8 mouse cellular contexts compared by ENCODE assay signal in genomic region chr17:22818199-22818595, GRCm38 (mm10). TPM values are rescaled to one million over a fixed set of nuclear protein-coding genes. Genes with fewer than 3 reads are reported as not detected.
DNase-seq lines count a peak whose midpoint lies in the region; ATAC-seq and TF ChIP-seq lines count a peak whose summit lies in the region.

No protein-coding gene starts in this region.

- DNase-seq in heart, postnatal 4 days = no peak
- DNase-seq in embryonic facial prominence, embryonic 10.5 days (ENCODE audit: low spot score) = no peak
- DNase-seq in hindbrain, postnatal 0 days (ENCODE audit: low spot score) = no peak
- DNase-seq in cerebellum, postnatal 14 days = no peak
- no peak for DNase-seq in thymus, postnatal 25 days

- no peak overlapping the region for H3K27ac ChIP-seq in heart, embryonic 15.5 days
- peak overlapping the region; percentile 90; the same call in 1 of the 2 replicates for H3K27ac ChIP-seq in embryonic facial prominence, embryonic 10.5 days (replicated peaks)
- H3K27ac ChIP-seq in hindbrain, postnatal 0 days = peak overlapping the region; percentile 89
- H3K27ac ChIP-seq in midbrain, embryonic 15.5 days = peak overlapping the region; percentile 98

- H3K4me3 ChIP-seq in heart, embryonic 15.5 days = peak overlapping the region; percentile 82
- peak overlapping the region; percentile 71 for H3K4me3 ChIP-seq in embryonic facial prominence, embryonic 10.5 days
- H3K4me3 ChIP-seq in hindbrain, postnatal 0 days (ENCODE audit: low read length) = peak overlapping the region; percentile 81
- peak overlapping the region; percentile 88 for H3K4me3 ChIP-seq in midbrain, embryonic 15.5 days

- TF ChIP-seq CTCF in hindbrain, postnatal 0 days (IDR thresholded peaks at IDR 0.05; ENCODE audit: low read depth) = no peak

- H3K4me1 ChIP-seq in heart, embryonic 15.5 days (replicated peaks) = no peaks in the 10 kb centered on the region
- peaks cover 8% of the 10 kb centered on the region; the same call in 1 of the 2 replicates for H3K4me1 ChIP-seq in embryonic facial prominence, embryonic 10.5 days
- no peaks in the 10 kb centered on the region for H3K4me1 ChIP-seq in hindbrain, postnatal 0 days (ENCODE audit: insufficient read depth, low read length)
- H3K4me1 ChIP-seq in midbrain, embryonic 15.5 days = peaks cover 15% of the 10 kb centered on the region

- H3K36me3 ChIP-seq in heart, embryonic 15.5 days = no peaks in the 10 kb centered on the region; the same call in 1 of the 2 replicates
- H3K36me3 ChIP-seq in embryonic facial prominence, embryonic 10.5 days (replicated peaks) = peaks cover 17% of the 10 kb centered on the region
- no peaks in the 10 kb centered on the region for H3K36me3 ChIP-seq in hindbrain, postnatal 0 days (ENCODE audit: insufficient read depth, low read length)
- H3K36me3 ChIP-seq in midbrain, embryonic 15.5 days (replicated peaks) = 0 out of 2 replicates have a peak, but pooled peaks cover 7% of the 10 kb centered on the region

- no peaks in the 10 kb centered on the region for H3K27me3 ChIP-seq in heart, embryonic 15.5 days
- H3K27me3 ChIP-seq in embryonic facial prominence, embryonic 10.5 days (replicated peaks; ENCODE audit: low read depth, poor library complexity, severe bottlenecking) = no peaks in the 10 kb centered on the region
- no peaks in the 10 kb centered on the region for H3K27me3 ChIP-seq in hindbrain, postnatal 0 days (ENCODE audit: insufficient read depth, low read length)
- H3K27me3 ChIP-seq in midbrain, embryonic 15.5 days (replicated peaks) = no peaks in the 10 kb centered on the region

- WGBS in heart, embryonic 15.5 days = 62% methylated on average over 3 of the region's 3 CpGs
- 86% methylated on average over 3 of the region's 3 CpGs for WGBS in embryonic facial prominence, embryonic 10.5 days
- WGBS in hindbrain, postnatal 0 days = 60% methylated on average over 3 of the region's 3 CpGs
- 53% methylated on average over 3 of the region's 3 CpGs for WGBS in midbrain, embryonic 15.5 days

- no peak for ATAC-seq in heart, embryonic 15.5 days (replicated peaks; ENCODE audit: insufficient number of reproducible peaks, insufficient read depth, low FRiP score, low read depth)
- no peak for ATAC-seq in hindbrain, postnatal 0 days
- ATAC-seq in midbrain, embryonic 15.5 days (replicated peaks) = peak; percentile 37; the same call in 1 of the 2 replicates
- no peak for ATAC-seq in erythroid progenitor cell, adult 5-6 weeks (replicated peaks; ENCODE audit: low FRiP score, poor library complexity, severe bottlenecking)

- peak overlapping the region; percentile 63 for H3K4me2 ChIP-seq in heart, embryonic 15.5 days
- peak overlapping the region; percentile 59 for H3K4me2 ChIP-seq in hindbrain, postnatal 0 days (ENCODE audit: low read depth, low read length)
- H3K4me2 ChIP-seq in midbrain, embryonic 15.5 days = peak overlapping the region; percentile 44

- H3K9me3 ChIP-seq in heart, embryonic 15.5 days (replicated peaks) = no peaks in the 10 kb centered on the region
- H3K9me3 ChIP-seq in embryonic facial prominence, embryonic 10.5 days = no peaks in the 10 kb centered on the region
- no peaks in the 10 kb centered on the region for H3K9me3 ChIP-seq in hindbrain, postnatal 0 days (ENCODE audit: low read length)
- H3K9me3 ChIP-seq in midbrain, embryonic 15.5 days = no peaks in the 10 kb centered on the region

- peak overlapping the region; percentile 85 for H3K9ac ChIP-seq in heart, embryonic 15.5 days
- peak overlapping the region; percentile 67 for H3K9ac ChIP-seq in hindbrain, postnatal 0 days (replicated peaks; ENCODE audit: low read length)
- peak overlapping the region; percentile 96 for H3K9ac ChIP-seq in midbrain, embryonic 15.5 days

RNA-seq across cellular contexts. Expression of gene Zfp945, which starts 48.7 kb away (rescaled TPM):
- polyA plus RNA-seq in heart, embryonic 15.5 days (2015; fragmentation: Nextera tagmentation; extraction: Ambion mirVana) = 13.2 and 13.8 TPM in 2 replicates
- 10 to 100 TPM in 1 of 2 experiments, 1 to 10 TPM in 1; 10.0 to 10.9 TPM for total RNA-seq in heart, postnatal 4 days (2021)
- 15.2 and 18.1 TPM in 2 replicates for polyA plus RNA-seq in embryonic facial prominence, embryonic 10.5 days (2016; fragmentation: Nextera tagmentation; extraction: Ambion mirVana)
- 11.6 and 16.6 TPM in 2 replicates for total RNA-seq in hindbrain, postnatal 0 days (2014; rRNA removed)
- polyA plus RNA-seq in hindbrain, postnatal 0 days (2015; fragmentation: Nextera tagmentation; extraction: Ambion mirVana) = 17.0 and 17.1 TPM in 2 replicates
- polyA plus RNA-seq in midbrain, embryonic 15.5 days (2015; fragmentation: Nextera tagmentation; extraction: Ambion mirVana) = 18.3 and 20.2 TPM in 2 replicates
- 2.2 and 5.9 TPM in 2 replicates for total RNA-seq in erythroid progenitor cell, adult 5-6 weeks (2015; ENCODE audit: low replicate concordance)
- total RNA-seq in erythroid progenitor cell, adult 5-6 weeks (2017; ENCODE audit: low replicate concordance) = 1.4 and 1.5 TPM in 2 replicates
